Mouse (Mus musculus): ENCODE measurements around the gene Yif1b.

DNA sequence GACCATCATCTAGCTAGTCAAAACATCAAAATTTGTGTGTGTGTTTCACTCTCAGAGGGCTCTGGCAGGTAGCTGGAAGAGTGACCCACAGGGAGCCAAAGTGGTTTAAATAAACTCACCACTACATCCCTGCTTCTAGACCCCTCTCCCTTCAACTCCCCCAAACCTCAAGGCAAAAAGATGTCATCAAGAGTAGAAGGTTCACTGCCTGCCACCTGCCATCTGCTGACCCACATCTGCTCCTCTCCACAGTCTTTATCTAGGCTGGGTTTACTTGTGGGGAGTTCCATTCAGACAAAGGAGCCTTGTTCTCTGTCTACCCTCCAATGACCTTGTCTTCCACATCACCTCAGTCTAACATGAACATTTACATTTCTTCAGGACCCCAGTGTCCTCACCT is 41.1 kb downstream of the Yif1b start:
- TF ChIP-seq CTCF (IDR thresholded peaks at IDR 0.05; ENCODE audit: low read depth): no peak
- TF ChIP-seq EP300 (IDR thresholded peaks at IDR 0.05; ENCODE audit: low read depth): no peak

Data from liver, embryonic 14.5 days (tissue).